Comparison of ENCODE assay signal across 34 mouse cellular contexts in genomic region chr2:30281651-30282050, GRCm38 (mm10). TPM values are rescaled to one million over a fixed set of nuclear protein-coding genes. Genes with fewer than 3 reads are reported as not detected.
DNase-seq lines count a peak whose midpoint lies in the region; ATAC-seq lines count a peak whose summit lies in the region.
"Had no signal": no experiment of that assay in that cellular context is flagged by ENCODE, and none has a peak within 500 bp of the region (broad histone marks: within the 10 kb centered on the region; RNA-seq: fewer than 3 reads in every experiment).

No protein-coding gene starts in this region.

- no peak overlapping the region for H3K27ac ChIP-seq in midbrain, embryonic 16.5 days (ENCODE audit: low read length)
- H3K27ac ChIP-seq: gastrocnemius, adult 2 months; heart, adult 2 months; heart, embryonic 10.5 days; heart, embryonic 13.5 days; hindbrain, embryonic 12.5 days; hindbrain, embryonic 15.5 days had no signal

- H3K4me2 ChIP-seq in midbrain, embryonic 16.5 days (ENCODE audit: low read length): no peak overlapping the region
- H3K4me2 ChIP-seq: heart, embryonic 13.5 days; hindbrain, embryonic 12.5 days; hindbrain, embryonic 15.5 days had no signal

- DNase-seq in adrenal gland, adult 2 months: peak; percentile 80
- no peak for DNase-seq in adrenal gland, postnatal 4 days (ENCODE audit: low spot score in 2 of 2)
- peak; percentile 47 for DNase-seq in adipocyte (ENCODE audit: low spot score)
- DNase-seq in adrenal gland, postnatal 10 days: peak; percentile 80
- DNase-seq in adrenal gland, postnatal 36 days: peak; percentile 76 to 80
- DNase-seq in gastrocnemius, adult 8-10 months (ENCODE audit: low spot score in 2 of 2): no peak
- DNase-seq: B cell, adult 2 months; cerebellum, adult 18-20 months; cerebellum, adult 9-10 months; cerebellum, postnatal 14 days; forebrain, postnatal 0 days; gastrocnemius, adult 2 months; gastrocnemius, postnatal 25 days; heart, adult 2 months; kidney, adult 2 months had no signal

- H3K36me3 ChIP-seq in midbrain, embryonic 16.5 days (ENCODE audit: control insufficient read depth, insufficient read depth, low read length): peaks cover 4% of the 10 kb centered on the region; the same call in 1 of the 2 replicates

- no peak for ATAC-seq in megakaryocyte progenitor cell, adult 5-6 weeks (replicated peaks; ENCODE audit: poor library complexity)
- ATAC-seq in midbrain, embryonic 16.5 days: no peak
- ATAC-seq: forebrain, embryonic 14.5 days; forebrain, postnatal 0 days; intestine, postnatal 0 days; Patski had no signal

- H3K4me1 ChIP-seq in midbrain, embryonic 16.5 days (ENCODE audit: control insufficient read depth, insufficient read depth, low read length): peaks cover 8% of the 10 kb centered on the region

- no peak overlapping the region for H3K4me3 ChIP-seq in midbrain, embryonic 16.5 days (ENCODE audit: low read depth, low read length)
- H3K4me3 ChIP-seq: gastrocnemius, adult 2 months; heart, adult 2 months; heart, embryonic 10.5 days; heart, embryonic 13.5 days; hindbrain, embryonic 12.5 days; hindbrain, embryonic 15.5 days had no signal

- WGBS in midbrain, embryonic 16.5 days: 81% methylated on average over 3 of the region's 3 CpGs

- no peaks in the 10 kb centered on the region for H3K27me3 ChIP-seq in midbrain, embryonic 16.5 days (ENCODE audit: control insufficient read depth, insufficient read depth, low read depth, low read length)
- H3K27me3 ChIP-seq: CH12.LX; heart, embryonic 13.5 days; hindbrain, embryonic 12.5 days; hindbrain, embryonic 15.5 days; Patski had no signal

- H3K9ac ChIP-seq in midbrain, embryonic 16.5 days (ENCODE audit: low read depth, low read length): no peak overlapping the region
- H3K9ac ChIP-seq: forebrain, postnatal 0 days; heart, embryonic 13.5 days; hindbrain, embryonic 12.5 days; hindbrain, embryonic 15.5 days had no signal

- no peaks in the 10 kb centered on the region for H3K9me3 ChIP-seq in midbrain, embryonic 16.5 days (replicated peaks; ENCODE audit: control insufficient read depth, low read length, poor library complexity, severe bottlenecking)
- H3K9me3 ChIP-seq: G1E; heart, embryonic 10.5 days; heart, embryonic 13.5 days; hindbrain, embryonic 12.5 days; hindbrain, embryonic 15.5 days had no signal

RNA-seq across cellular contexts. Expression of gene Gm28038, which starts 0.8 kb away (rescaled TPM):
- total RNA-seq in adrenal gland, adult 2 months (2021): not detected
- not detected in 2 replicates for polyA plus RNA-seq in adrenal gland, adult 2 months (2012; rRNA removed)
- not detected for total RNA-seq in adrenal gland, postnatal 4 days (2021)
- not detected for total RNA-seq in adrenal gland, postnatal 10 days (2021)
- not detected for total RNA-seq in adrenal gland, postnatal 36 days (2021)
- total RNA-seq in megakaryocyte progenitor cell, adult 5-6 weeks (2015): not detected in 2 replicates
- not detected in 2 replicates for total RNA-seq in megakaryocyte progenitor cell, adult 5-6 weeks (2017)
- polyA plus RNA-seq in midbrain, embryonic 16.5 days (2015; fragmentation: Nextera tagmentation; extraction: Ambion mirVana): not detected in 2 replicates
- not detected for total RNA-seq in gastrocnemius, adult 8-10 months (2022)
- total RNA-seq: CH12.LX; G1E; gastrocnemius, postnatal 25 days; hematopoietic stem cell, adult 5-6 weeks had no signal
- polyA plus RNA-seq: embryonic facial prominence, embryonic 11.5 days; embryonic facial prominence, embryonic 14.5 days; forebrain, embryonic 11.5 days; forebrain, embryonic 14.5 days; forebrain, postnatal 0 days; frontal cortex, adult 2 months; G1E; gonadal fat pad, adult 2 months; heart, adult 2 months; heart, embryonic 10.5 days; heart, embryonic 13.5 days; heart, embryonic 16.5 days; hindbrain, embryonic 12.5 days; hindbrain, embryonic 15.5 days; intestine, embryonic 14.5 days; intestine, postnatal 0 days; kidney, adult 2 months; Patski had no signal

RNA-seq across cellular contexts. Expression of gene Dolk, which starts 4.5 kb away (rescaled TPM):
- total RNA-seq in adrenal gland, adult 2 months (2021): 10 to 100 TPM; 39.5 to 61.5 TPM
- 39.0 and 42.2 TPM in 2 replicates for polyA plus RNA-seq in adrenal gland, adult 2 months (2012; rRNA removed)
- 10 to 100 TPM; 36.0 to 36.5 TPM for total RNA-seq in adrenal gland, postnatal 4 days (2021)
- total RNA-seq in adrenal gland, postnatal 10 days (2021): 10 to 100 TPM; 43.4 to 46.2 TPM
- 10 to 100 TPM; 42.8 to 51.3 TPM for total RNA-seq in adrenal gland, postnatal 36 days (2021)
- total RNA-seq in megakaryocyte progenitor cell, adult 5-6 weeks (2015): 5.9 TPM in 2 replicates
- 9.3 and 14.1 TPM in 2 replicates for total RNA-seq in megakaryocyte progenitor cell, adult 5-6 weeks (2017)
- 38.0 and 40.9 TPM in 2 replicates for polyA plus RNA-seq in midbrain, embryonic 16.5 days (2015; fragmentation: Nextera tagmentation; extraction: Ambion mirVana)
- total RNA-seq in gastrocnemius, adult 8-10 months (2022): 10 to 100 TPM; 20.5 to 26.2 (median 24.6) TPM

RNA-seq across cellular contexts. Expression of gene Nup188, which starts 4.5 kb away (rescaled TPM):
- 10 to 100 TPM; 24.9 to 31.1 TPM for total RNA-seq in adrenal gland, adult 2 months (2021)
- polyA plus RNA-seq in adrenal gland, adult 2 months (2012; rRNA removed): 54.4 and 66.6 TPM in 2 replicates
- 10 to 100 TPM; 46.9 TPM for total RNA-seq in adrenal gland, postnatal 4 days (2021)
- 10 to 100 TPM; 37.9 to 45.3 TPM for total RNA-seq in adrenal gland, postnatal 10 days (2021)
- 10 to 100 TPM; 33.9 to 35.9 TPM for total RNA-seq in adrenal gland, postnatal 36 days (2021)
- total RNA-seq in megakaryocyte progenitor cell, adult 5-6 weeks (2015): 34.3 and 35.8 TPM in 2 replicates
- 21.6 and 21.7 TPM in 2 replicates for total RNA-seq in megakaryocyte progenitor cell, adult 5-6 weeks (2017)
- polyA plus RNA-seq in midbrain, embryonic 16.5 days (2015; fragmentation: Nextera tagmentation; extraction: Ambion mirVana): 18.9 and 19.6 TPM in 2 replicates
- 1 to 10 TPM; 6.0 to 8.8 (median 7.2) TPM for total RNA-seq in gastrocnemius, adult 8-10 months (2022)

RNA-seq across cellular contexts. Expression of gene Phyhd1, which starts 15.6 kb away (rescaled TPM):
- total RNA-seq in adrenal gland, adult 2 months (2021): 10 to 100 TPM; 17.5 to 18.0 TPM
- 8.5 and 18.3 TPM in 2 replicates for polyA plus RNA-seq in adrenal gland, adult 2 months (2012; rRNA removed)
- 10 to 100 TPM; 15.4 to 16.6 TPM for total RNA-seq in adrenal gland, postnatal 4 days (2021)
- total RNA-seq in adrenal gland, postnatal 10 days (2021): 10 to 100 TPM; 23.7 to 24.1 TPM
- 10 to 100 TPM; 15.3 to 19.5 TPM for total RNA-seq in adrenal gland, postnatal 36 days (2021)
- 0.35 and 0.64 TPM in 2 replicates for total RNA-seq in megakaryocyte progenitor cell, adult 5-6 weeks (2015)
- total RNA-seq in megakaryocyte progenitor cell, adult 5-6 weeks (2017): 0.88 and 2.8 TPM in 2 replicates
- 6.1 and 7.2 TPM in 2 replicates for polyA plus RNA-seq in midbrain, embryonic 16.5 days (2015; fragmentation: Nextera tagmentation; extraction: Ambion mirVana)
- total RNA-seq in gastrocnemius, adult 8-10 months (2022): 10 to 100 TPM in 2 of 4 experiments, 1 to 10 TPM in 2; 7.7 to 14.2 (median 11.0) TPM

RNA-seq across cellular contexts. Expression of gene Gm28035, which starts 41.3 kb away (rescaled TPM):
- total RNA-seq in adrenal gland, adult 2 months (2021): 1 to 10 TPM in 1 of 2 experiments, under 1 TPM in 1; 0.97 to 1.9 TPM
- polyA plus RNA-seq in adrenal gland, adult 2 months (2012; rRNA removed): 14.0 and 15.0 TPM in 2 replicates
- total RNA-seq in adrenal gland, postnatal 4 days (2021): 1 to 10 TPM; 1.3 TPM
- 1 to 10 TPM; 1.9 to 2.0 TPM for total RNA-seq in adrenal gland, postnatal 10 days (2021)
- total RNA-seq in adrenal gland, postnatal 36 days (2021): 1 to 10 TPM; 1.3 to 2.1 TPM
- not detected in 2 replicates for total RNA-seq in megakaryocyte progenitor cell, adult 5-6 weeks (2015)
- total RNA-seq in megakaryocyte progenitor cell, adult 5-6 weeks (2017): 0.07 TPM in 1 of 2 replicates, not detected in the other
- 0.26 and 0.27 TPM in 2 replicates for polyA plus RNA-seq in midbrain, embryonic 16.5 days (2015; fragmentation: Nextera tagmentation; extraction: Ambion mirVana)
- total RNA-seq in gastrocnemius, adult 8-10 months (2022): under 1 TPM in 3 of 4 experiments, not detected in 1; 0.22 to 0.78 (median 0.40) TPM

Comparison
In these comparisons a context has a peak if more than half of its experiments do, and no peak if none do; other contexts are left out.
1. DNase-seq: peak in adrenal gland, adult 2 months (single experiment), adipocyte (single experiment), adrenal gland, postnatal 10 days (single experiment) and adrenal gland, postnatal 36 days (2 of 2); none in adrenal gland, postnatal 4 days (0 of 2) and gastrocnemius, adult 8-10 months (0 of 2).